Mouse (Mus musculus) embryonic facial prominence, embryonic 11.5 days (tissue): ENCODE measurements around the gene Cox7b. TPM values are rescaled to one million over a fixed set of nuclear protein-coding genes. Genes with fewer than 3 reads are reported as not detected.

Source experiments
- ATAC-seq: fragments of 200-750 bp; cut with Nextera tagmentation; replicated peaks from 2 replicates; pipeline ENCODE4 v1.8.0; 2017; ENCODE audit warnings: low read depth; ENCODE audit not compliant: insufficient number of reproducible peaks, low FRiP score, low TSS enrichment
- DNase-seq: peaks from one replicate; pipeline ENCODE4 v3.0.0-alpha.2; 2015; ENCODE audit warnings: low spot score
- H3K27ac ChIP-seq: fragments of 300-500 bp; sonication (generic); replicated peaks from 2 replicates; pipeline ENCODE4 v1.5.1; 2014; ENCODE audit warnings: mild to moderate bottlenecking, low read depth, low read length, control low read depth
- H3K27me3 ChIP-seq: fragments of 300-500 bp; sonication (generic); 2 replicates; pipeline ENCODE4 v1.6.1; 2014; ENCODE audit warnings: mild to moderate bottlenecking, low read length, moderate library complexity, mixed read lengths; ENCODE audit not compliant: control insufficient read depth, insufficient read depth
- H3K36me3 ChIP-seq: fragments of 300-500 bp; sonication (generic); replicated peaks from 2 replicates; pipeline ENCODE4 v1.6.1; 2014; ENCODE audit warnings: low read depth, mild to moderate bottlenecking, low read length, moderate library complexity, mixed read lengths; ENCODE audit not compliant: control insufficient read depth, insufficient read depth
- H3K4me1 ChIP-seq: fragments of 300-500 bp; sonication (generic); 2 replicates; pipeline ENCODE4 v1.6.1; 2014; ENCODE audit warnings: low read length, mixed read lengths; ENCODE audit not compliant: control insufficient read depth, insufficient read depth
- H3K4me2 ChIP-seq: fragments of 300-500 bp; sonication (generic); 2 replicates; pipeline ENCODE4 v1.6.1; 2014; ENCODE audit warnings: low read depth, mild to moderate bottlenecking, control low read depth, low read length, moderate library complexity
- H3K4me3 ChIP-seq: fragments of 300-500 bp; sonication (generic); 2 replicates; pipeline ENCODE4 v1.5.1; 2014; ENCODE audit warnings: low read depth, low read length, control low read depth
- H3K9ac ChIP-seq: fragments of 300-500 bp; sonication (generic); replicated peaks from 2 replicates; pipeline ENCODE4 v1.6.1; 2014; ENCODE audit warnings: mild to moderate bottlenecking, control low read depth, low read length
- H3K9me3 ChIP-seq: fragments of 300-500 bp; sonication (generic); replicated peaks from 2 replicates; pipeline ENCODE4 v1.6.1; 2016; ENCODE audit warnings: mild to moderate bottlenecking, low read length, inconsistent platforms, mixed read lengths; ENCODE audit not compliant: control insufficient read depth
- WGBS: fragments of 180-500 bp; shearing (Covaris S2); extraction: QIAGEN DNeasy Blood & Tissue Kit; methylation state at CpG from one replicate; pipeline ENCODE4 v1.1.7; 2014; 5-methylcytosine and 5-hydroxymethylcytosine counted together
- polyA plus RNA-seq: library from polyadenylated mRNA; unstranded; fragments of >200 nt; fragmentation: Nextera tagmentation; extraction: Ambion mirVana; gene quantifications from 2 replicates; pipeline ENCODE4 v1.2.1, GENCODE M21; 2014

Cox7b gene
- polyA plus RNA-seq, 1 experiment from 2014 or later = 369 TPM

GRCm38 (mm10) chrX:106043863-106044617 lies 28.5 kb downstream of the Cox7b start:
- H3K4me2 ChIP-seq = no peak overlapping the region
- no peak overlapping the region for H3K27ac ChIP-seq
- no peak overlapping the region for H3K9ac ChIP-seq
- no peaks in the 10 kb centered on the region for H3K36me3 ChIP-seq
- ATAC-seq (no peak), DNase-seq (no peak)
- no peaks in the 10 kb centered on the region for H3K9me3 ChIP-seq
- H3K27me3 ChIP-seq = no peaks in the 10 kb centered on the region
- no peak overlapping the region for H3K4me3 ChIP-seq
- H3K4me1 ChIP-seq = no peaks in the 10 kb centered on the region
- WGBS = 55% methylated on average over 8 of the region's 8 CpGs

DNA sequence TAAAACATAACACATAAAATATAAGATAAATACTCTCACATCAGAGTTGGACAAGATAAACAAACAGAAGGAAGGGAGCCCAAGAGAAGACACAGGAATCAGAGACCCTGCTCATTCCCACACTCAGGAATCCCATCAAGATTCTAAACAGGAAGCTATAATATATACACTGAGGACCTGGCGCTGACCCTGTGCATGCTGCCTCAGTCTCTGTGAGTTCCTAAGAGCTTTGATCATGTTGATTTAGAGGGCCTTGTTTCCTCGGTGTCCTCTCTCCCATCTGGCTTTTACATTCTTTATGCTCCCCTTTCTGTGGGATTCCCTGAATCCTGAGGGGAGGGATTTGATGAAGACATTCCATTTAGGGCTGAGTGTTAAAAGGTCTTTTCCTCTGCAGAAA lies 30.0 kb downstream of the Cox7b start:
- WGBS = 28% methylated on average over 2 of the region's 2 CpGs
- DNase-seq (peak; percentile 55), ATAC-seq (no peak)
- Histone ChIP-seq H3K9me3 (no peaks in the 10 kb centered on the region), H3K27me3 (no peaks in the 10 kb centered on the region), H3K4me3 (no peak overlapping the region), H3K36me3 (no peaks in the 10 kb centered on the region), H3K9ac (no peak overlapping the region), H3K27ac (no peak overlapping the region), H3K4me1 (no peaks in the 10 kb centered on the region), H3K4me2 (no peak overlapping the region)

GRCm38 (mm10) chrX:106045928-106046327 lies 30.4 kb downstream of the Cox7b start:
- Histone ChIP-seq H3K27ac (no peak overlapping the region), H3K4me3 (no peak overlapping the region), H3K4me2 (no peak overlapping the region), H3K36me3 (no peaks in the 10 kb centered on the region), H3K9me3 (no peaks in the 10 kb centered on the region), H3K9ac (no peak overlapping the region), H3K4me1 (no peaks in the 10 kb centered on the region), H3K27me3 (no peaks in the 10 kb centered on the region)
- ATAC-seq = no peak
- WGBS = 66% methylated on average over 9 of the region's 9 CpGs
- no peak for DNase-seq

- WGBS = 62% methylated on average over 1 of the region's 1 CpGs
- H3K27ac ChIP-seq = no peak overlapping the region
- ATAC-seq = no peak
Measured at GRCm38 (mm10) chrX:106048191-106048590, 32.7 kb downstream of the Cox7b start.

More at GRCm38 (mm10) chrX:106048191-106048590, 32.7 kb downstream of the Cox7b start:
- Histone ChIP-seq H3K36me3 (no peaks in the 10 kb centered on the region), H3K9ac (no peak overlapping the region), H3K9me3 (no peaks in the 10 kb centered on the region), H3K4me1 (no peaks in the 10 kb centered on the region), H3K27me3 (no peaks in the 10 kb centered on the region), H3K4me2 (no peak overlapping the region), H3K4me3 (no peak overlapping the region)
- no peak for DNase-seq

Other genes starting within 250 kb of the Cox7b start
- gene Atrx, start 86.3 kb upstream of the Cox7b start, polyA plus RNA-seq = 212 and 233 TPM in 2 replicates
- 60.2 and 68.9 TPM in 2 replicates for gene Magt1, start 3.8 kb upstream of the Cox7b start, polyA plus RNA-seq
- gene Atp7a, start 11.6 kb downstream of the Cox7b start, polyA plus RNA-seq = 30.0 and 31.7 TPM in 2 replicates
- gene Tlr13, start 127.5 kb downstream of the Cox7b start, polyA plus RNA-seq = 0.36 and 0.38 TPM in 2 replicates
- gene Pgk1, start 171.4 kb downstream of the Cox7b start, polyA plus RNA-seq = 438 and 455 TPM in 2 replicates
- gene Taf9b, start 205.5 kb downstream of the Cox7b start, polyA plus RNA-seq = 11.6 and 13.3 TPM in 2 replicates
- not detected in 2 replicates for gene Fnd3c2, start 239.7 kb downstream of the Cox7b start, polyA plus RNA-seq